Mouse (Mus musculus) ES-E14 (cell line): ENCODE measurements around the gene Fam171a1.

Experiments
- CHD2 ChIP-seq: IDR thresholded peaks from 2 replicates; pipeline ENCODE4 v1.6.1; 2014; ENCODE audit warnings: mild to moderate bottlenecking, low read depth, low read length, inconsistent platforms
- MAFK ChIP-seq: IDR thresholded peaks from 2 replicates; pipeline ENCODE4 v1.6.1; 2014; ENCODE audit warnings: mild to moderate bottlenecking, low read depth, low read length, inconsistent platforms; ENCODE audit not compliant: insufficient read depth
- ZC3H11A ChIP-seq: IDR thresholded peaks from 2 replicates; pipeline ENCODE4 v1.6.1; 2012; ENCODE audit warnings: low read depth, mild to moderate bottlenecking, inconsistent platforms, low read length, borderline replicate concordance

GRCm38 (mm10) chr2:3128910-3129309 is 14.9 kb downstream of the Fam171a1 start:
- no peak for TF ChIP-seq MAFK
- no peak for TF ChIP-seq CHD2
- TF ChIP-seq ZC3H11A, result no peak
